Mouse (Mus musculus) megakaryocyte, embryonic 14.5 days (primary cell): ENCODE results near the gene Prps1. TPM values are rescaled to one million over a fixed set of nuclear protein-coding genes. Genes with fewer than 3 reads are reported as not detected.
"Not testable (repeated sequence)": the region's sequence is repeated elsewhere in the genome, so short reads cannot be mapped to it uniquely, and the experiment has no call there.

Experiments used
- H3K27me3 ChIP-seq: replicated peaks from 2 replicates; pipeline ENCODE3; 2012; ENCODE audit warnings: inconsistent platforms
- H3K36me3 ChIP-seq: replicated peaks from 2 replicates; pipeline ENCODE3; 2012; ENCODE audit warnings: low read length, inconsistent platforms, mixed read lengths
- H3K4me1 ChIP-seq: 2 replicates; pipeline ENCODE4 v1.6.1; 2012; ENCODE audit warnings: inconsistent platforms
- H3K4me3 ChIP-seq: replicated peaks from 2 replicates; pipeline ENCODE3; 2012; ENCODE audit warnings: moderate library complexity, mild to moderate bottlenecking, inconsistent platforms
- H3K9me3 ChIP-seq: 2 replicates; pipeline ENCODE4 v1.6.1; 2012; ENCODE audit warnings: inconsistent platforms
- FLI1 ChIP-seq: IDR thresholded peaks from 2 replicates; pipeline ENCODE4 v1.6.1; 2012; ENCODE audit warnings: low read length, inconsistent platforms, mixed read lengths
- GATA1 ChIP-seq: IDR thresholded peaks from 3 replicates; pipeline ENCODE4 v1.6.1; 2012; ENCODE audit warnings: mixed read lengths, low read length, inconsistent platforms, borderline replicate concordance
- polyA plus RNA-seq: library from polyadenylated mRNA; stranded (reverse); fragments of >175 nt; gene quantifications from 2 replicates; pipeline ENCODE4 v1.2.3, GENCODE M21; 2012; ENCODE audit warnings: low replicate concordance; ENCODE audit not compliant: insufficient read depth

Gene Prps1
- polyA plus RNA-seq, 1 experiment: 1.7 TPM

GRCm38 (mm10) chrX:140494170-140494569 lies 37.8 kb downstream of the Prps1 start:
- no peak overlapping the region for H3K4me3 ChIP-seq
- no peaks in the 10 kb centered on the region for H3K36me3 ChIP-seq
- no peaks in the 10 kb centered on the region for H3K9me3 ChIP-seq
- H3K4me1 ChIP-seq: peaks cover 42% of the 10 kb centered on the region
- TF ChIP-seq FLI1 (no peak), GATA1 (no peak)
- peaks cover 2% of the 10 kb centered on the region for H3K27me3 ChIP-seq

DNA sequence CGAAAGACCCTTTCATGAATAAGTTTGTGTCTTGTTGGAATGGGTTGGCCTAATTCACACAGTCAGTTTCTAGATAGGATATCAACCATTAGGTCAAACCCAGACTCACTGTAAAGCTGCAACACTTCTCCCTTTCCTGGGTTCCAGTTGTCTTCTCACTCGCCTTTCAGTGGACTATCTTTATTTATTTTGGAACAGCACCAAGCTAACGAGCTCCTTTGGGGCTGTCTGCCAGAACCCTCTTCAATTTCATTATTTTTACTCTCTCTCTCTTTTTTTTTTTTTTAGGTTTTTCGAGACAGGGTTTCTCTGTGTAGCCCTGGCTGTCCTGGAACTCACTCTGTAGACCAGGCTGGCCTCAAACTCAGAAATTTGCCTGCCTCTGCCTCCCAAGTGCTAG lies 42.0 kb downstream of the Prps1 start:
- H3K4me3 ChIP-seq, H3K36me3 ChIP-seq, H3K27me3 ChIP-seq, H3K9me3 ChIP-seq: not testable (repeated sequence)
- H3K4me1 ChIP-seq: peaks cover 44% of the 10 kb centered on the region

- TF ChIP-seq GATA1: no peak
- no peaks in the 10 kb centered on the region for H3K9me3 ChIP-seq
- no peaks in the 10 kb centered on the region for H3K36me3 ChIP-seq
- H3K4me3 ChIP-seq: no peak overlapping the region
- peaks cover 42% of the 10 kb centered on the region for H3K4me1 ChIP-seq
- H3K27me3 ChIP-seq: no peaks in the 10 kb centered on the region
Measured at GRCm38 (mm10) chrX:140500306-140500705, 43.9 kb downstream of the Prps1 start.

- H3K4me1 ChIP-seq: peaks cover 56% of the 10 kb centered on the region
- TF ChIP-seq FLI1: no peak
- TF ChIP-seq GATA1: no peak
- H3K27me3 ChIP-seq: no peaks in the 10 kb centered on the region
- no peak overlapping the region for H3K4me3 ChIP-seq
- no peaks in the 10 kb centered on the region for H3K9me3 ChIP-seq
- no peaks in the 10 kb centered on the region for H3K36me3 ChIP-seq
Measured at GRCm38 (mm10) chrX:140501401-140502301, 45.2 kb downstream of the Prps1 start.

GRCm38 (mm10) chrX:140503905-140504304 lies 47.5 kb downstream of the Prps1 start:
- no peak for TF ChIP-seq GATA1
- TF ChIP-seq FLI1: no peak
- no peaks in the 10 kb centered on the region for H3K9me3 ChIP-seq
- H3K4me3 ChIP-seq: peak overlapping the region; percentile 48
- no peaks in the 10 kb centered on the region for H3K27me3 ChIP-seq
- no peaks in the 10 kb centered on the region for H3K36me3 ChIP-seq
- peaks cover 69% of the 10 kb centered on the region for H3K4me1 ChIP-seq

GRCm38 (mm10) chrX:140505497-140506238 lies 49.3 kb downstream of the Prps1 start:
- Histone ChIP-seq H3K4me1 (peaks cover 74% of the 10 kb centered on the region), H3K4me3 (peak overlapping the region; percentile 86), H3K36me3 (no peaks in the 10 kb centered on the region), H3K9me3 (no peaks in the 10 kb centered on the region), H3K27me3 (no peaks in the 10 kb centered on the region)
- TF ChIP-seq GATA1: no peak

DNA sequence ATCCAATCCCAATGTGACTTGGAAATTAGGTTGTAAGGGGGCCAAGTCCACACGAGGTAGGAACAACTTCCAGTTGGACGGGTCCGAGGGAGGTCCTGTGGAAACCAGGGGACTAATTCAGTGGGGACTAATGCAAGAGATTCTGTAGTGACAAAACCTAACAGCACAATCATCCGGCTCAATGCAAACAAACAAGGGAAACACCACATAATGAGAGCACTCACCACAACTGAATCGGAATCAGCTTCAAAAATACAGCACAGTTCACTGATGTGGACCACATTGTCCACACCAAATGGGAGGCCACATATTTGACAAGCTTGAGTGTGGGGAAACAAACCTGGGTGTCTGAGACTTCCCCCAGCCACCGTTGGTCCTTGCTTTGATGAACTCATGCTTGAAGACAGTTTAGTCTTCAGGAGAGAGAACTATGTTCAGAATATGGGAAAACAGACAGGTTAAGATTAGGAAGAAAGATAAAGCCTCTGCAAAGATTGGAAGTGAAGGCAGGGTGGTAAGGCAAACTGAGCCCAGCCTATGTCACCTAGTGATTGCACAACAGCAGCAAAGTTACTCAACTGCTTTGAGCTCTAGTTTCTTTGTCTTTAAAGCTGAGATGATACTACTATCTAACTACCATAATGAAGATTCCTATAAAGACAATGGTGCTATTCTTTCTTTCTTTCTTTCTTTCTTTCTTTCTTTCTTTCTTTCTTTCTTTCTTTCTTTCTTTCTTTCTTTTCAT lies 50.2 kb downstream of the Prps1 start:
- Histone ChIP-seq H3K4me3 (no peak overlapping the region), H3K9me3 (no peaks in the 10 kb centered on the region), H3K27me3 (no peaks in the 10 kb centered on the region), H3K4me1 (peaks cover 74% of the 10 kb centered on the region), H3K36me3 (no peaks in the 10 kb centered on the region)
- TF ChIP-seq GATA1: no peak
- TF ChIP-seq FLI1: no peak

- no peaks in the 10 kb centered on the region for H3K9me3 ChIP-seq
- H3K36me3 ChIP-seq: no peaks in the 10 kb centered on the region
- H3K27me3 ChIP-seq: no peaks in the 10 kb centered on the region
- TF ChIP-seq GATA1 (no peak), FLI1 (no peak)
- peaks cover 72% of the 10 kb centered on the region for H3K4me1 ChIP-seq
- no peak overlapping the region for H3K4me3 ChIP-seq
Measured at GRCm38 (mm10) chrX:140507377-140507776, 51.0 kb downstream of the Prps1 start.

GRCm38 (mm10) chrX:140508791-140509190 lies 52.4 kb downstream of the Prps1 start:
- H3K27me3 ChIP-seq, H3K36me3 ChIP-seq, H3K4me3 ChIP-seq, H3K9me3 ChIP-seq: not testable (repeated sequence)
- H3K4me1 ChIP-seq: peaks cover 67% of the 10 kb centered on the region

- H3K4me3 ChIP-seq: no peak overlapping the region
- TF ChIP-seq GATA1 (no peak), FLI1 (no peak)
- H3K36me3 ChIP-seq: no peaks in the 10 kb centered on the region
- peaks cover 10% of the 10 kb centered on the region for H3K27me3 ChIP-seq
- no peaks in the 10 kb centered on the region for H3K9me3 ChIP-seq
- H3K4me1 ChIP-seq: peaks cover 59% of the 10 kb centered on the region
Measured at GRCm38 (mm10) chrX:140509817-140510216, 53.4 kb downstream of the Prps1 start.
